Mouse (Mus musculus) lung, embryonic 16.5 days (tissue): ENCODE results near the gene Myl10. TPM values are rescaled to one million over a fixed set of nuclear protein-coding genes. Genes with fewer than 3 reads are reported as not detected.
"Not testable (repeated sequence)": the region's sequence is repeated elsewhere in the genome, so short reads cannot be mapped to it uniquely, and the experiment has no call there.

Source experiments
- ATAC-seq: fragments of 200-750 bp; cut with Nextera tagmentation; 2 replicates; pipeline ENCODE4 v1.8.0; 2017; ENCODE audit warnings: low read depth, mild to moderate bottlenecking, moderate library complexity
- H3K27ac ChIP-seq: fragments of 300-500 bp; sonication (generic); 2 replicates; pipeline ENCODE4 v1.5.1; 2014; ENCODE audit warnings: mild to moderate bottlenecking, control low read depth, low read length
- H3K27me3 ChIP-seq: fragments of 300-500 bp; sonication (generic); 2 replicates; pipeline ENCODE4 v1.6.1; 2014; ENCODE audit warnings: low read depth, low read length, mixed read lengths; ENCODE audit not compliant: control insufficient read depth, insufficient read depth
- H3K36me3 ChIP-seq: fragments of 300-500 bp; sonication (generic); 2 replicates; pipeline ENCODE4 v1.6.1; 2014; ENCODE audit warnings: low read length; ENCODE audit not compliant: control insufficient read depth, insufficient read depth
- H3K4me1 ChIP-seq: fragments of 300-500 bp; sonication (generic); replicated peaks from 2 replicates; pipeline ENCODE4 v1.6.1; 2014; ENCODE audit warnings: low read length, mixed read lengths; ENCODE audit not compliant: control insufficient read depth, insufficient read depth
- H3K4me2 ChIP-seq: fragments of 300-500 bp; sonication (generic); 2 replicates; pipeline ENCODE4 v1.6.1; 2014; ENCODE audit warnings: low read depth, low read length, control low read depth
- H3K4me3 ChIP-seq: fragments of 300-500 bp; sonication (generic); 2 replicates; pipeline ENCODE4 v1.5.1; 2014; ENCODE audit warnings: mild to moderate bottlenecking, low read length, control low read depth
- H3K9ac ChIP-seq: fragments of 300-500 bp; sonication (generic); 2 replicates; pipeline ENCODE4 v1.6.1; 2014; ENCODE audit warnings: low read length, control low read depth
- H3K9me3 ChIP-seq: fragments of 300-500 bp; sonication (generic); 2 replicates; pipeline ENCODE4 v1.6.1; 2016; ENCODE audit warnings: low read length; ENCODE audit not compliant: control insufficient read depth
- WGBS: fragments of 180-500 bp; shearing (Covaris S2); extraction: QIAGEN DNeasy Blood & Tissue Kit; methylation state at CpG from one replicate; pipeline ENCODE4 v1.1.7; 2014; 5-methylcytosine and 5-hydroxymethylcytosine counted together
- polyA plus RNA-seq: library from polyadenylated mRNA; unstranded; fragments of >200 nt; fragmentation: Nextera tagmentation; extraction: Ambion mirVana; gene quantifications from 2 replicates; pipeline ENCODE4 v1.2.1, GENCODE M21; 2015

Myl10 gene
- polyA plus RNA-seq: 1.4 TPM in 1 of 2 replicates, not detected in the other

DNA sequence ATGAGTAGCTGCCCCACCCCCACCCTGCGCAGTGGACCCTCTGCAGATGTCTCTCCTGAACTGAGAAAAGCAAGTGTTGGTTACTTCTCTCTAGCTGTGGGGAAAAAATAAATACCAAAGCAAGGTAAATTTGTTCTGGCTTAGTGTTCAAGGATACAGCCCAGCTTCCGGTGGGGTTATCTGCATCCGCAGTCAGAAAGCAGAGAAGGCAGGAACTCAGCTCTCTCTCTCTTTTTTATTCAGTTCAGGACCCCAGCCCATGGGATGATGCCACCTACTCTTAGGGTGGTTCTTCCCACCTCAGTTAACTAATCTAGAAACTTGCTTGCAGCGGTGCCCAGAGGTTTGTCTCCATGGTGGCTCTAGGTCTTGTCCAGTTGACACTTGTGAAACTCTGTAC, at the start of gene Myl10:
TSS of gene Myl10 (plus strand) at position 363 of the 400 bp plus-strand sequence.
- no peak for ATAC-seq
- Histone ChIP-seq H3K4me1 (no peaks in the 10 kb centered on the region), H3K9me3 (no peaks in the 10 kb centered on the region), H3K4me2 (no peak within 1 kb of the TSS), H3K27ac (no peak within 1 kb of the TSS), H3K36me3 (no peaks in the 10 kb centered on the region), H3K9ac (no peak within 1 kb of the TSS), H3K4me3 (no peak within 1 kb of the TSS), H3K27me3 (no peaks in the 10 kb centered on the region)
- WGBS: 71% methylated on average over 4 of the region's 4 CpGs

DNA sequence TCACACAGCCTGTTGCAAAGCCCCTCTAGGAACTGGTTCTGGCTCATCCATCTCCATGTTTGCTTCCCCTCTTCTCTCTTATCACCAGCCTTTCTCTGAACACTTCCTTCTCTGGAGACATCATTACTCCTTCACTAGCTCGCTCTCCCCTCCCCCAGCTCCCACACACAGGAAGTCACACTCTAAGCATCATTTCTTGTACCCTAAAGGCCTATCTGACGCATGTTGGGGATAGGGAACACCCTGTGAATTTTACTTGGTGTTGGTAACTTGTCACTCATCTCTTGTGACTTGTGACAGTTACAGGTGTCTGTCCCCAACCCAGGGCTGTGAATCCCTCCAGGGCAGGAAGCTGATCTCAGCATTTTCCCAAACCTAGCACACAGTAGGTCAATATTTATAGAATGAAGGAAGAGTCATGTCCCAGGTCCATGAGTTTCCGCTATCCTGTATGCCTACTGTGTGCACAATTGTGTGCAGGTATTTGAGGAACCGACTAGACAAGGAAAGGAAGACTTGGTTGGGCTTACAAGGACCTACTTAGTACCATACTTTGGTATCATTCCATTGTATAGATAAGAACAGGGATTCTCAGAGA, 46.1 kb upstream of the Myl10 start:
- no peak overlapping the region for H3K9ac ChIP-seq
- no peaks in the 10 kb centered on the region for H3K9me3 ChIP-seq
- H3K27me3 ChIP-seq: no peaks in the 10 kb centered on the region
- ATAC-seq: no peak
- H3K36me3 ChIP-seq: no peaks in the 10 kb centered on the region
- H3K4me2 ChIP-seq: no peak overlapping the region
- H3K27ac ChIP-seq: no peak overlapping the region
- no peak overlapping the region for H3K4me3 ChIP-seq
- no peaks in the 10 kb centered on the region for H3K4me1 ChIP-seq
- 73% methylated on average over 4 of the region's 4 CpGs for WGBS

DNA sequence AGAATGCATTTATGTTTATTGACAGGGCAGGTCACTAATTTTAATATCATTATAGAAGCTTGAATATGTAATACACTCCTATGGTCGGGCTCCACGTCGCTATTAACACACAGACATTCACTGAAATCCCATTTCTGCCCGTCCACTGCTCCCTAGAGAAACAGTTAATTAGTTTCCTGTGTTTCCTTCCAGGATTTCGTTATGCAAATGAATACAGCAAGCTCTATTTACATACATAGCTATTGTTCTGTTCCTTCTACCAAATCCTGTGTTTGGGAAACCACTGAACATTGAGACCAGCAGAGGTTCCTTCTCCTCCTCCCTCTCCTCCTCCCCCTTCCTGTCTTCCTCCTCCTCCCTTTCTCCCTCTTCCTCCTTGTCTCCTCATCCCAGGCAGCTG, 43.9 kb upstream of the Myl10 start:
- no peak overlapping the region for H3K4me2 ChIP-seq
- H3K9ac ChIP-seq: no peak overlapping the region
- no peaks in the 10 kb centered on the region for H3K4me1 ChIP-seq
- no peaks in the 10 kb centered on the region for H3K36me3 ChIP-seq
- H3K27ac ChIP-seq: no peak overlapping the region
- ATAC-seq: no peak
- H3K4me3 ChIP-seq: no peak overlapping the region
- no peaks in the 10 kb centered on the region for H3K27me3 ChIP-seq
- H3K9me3 ChIP-seq: no peaks in the 10 kb centered on the region
- 61% methylated on average over 5 of the region's 5 CpGs for WGBS

DNA sequence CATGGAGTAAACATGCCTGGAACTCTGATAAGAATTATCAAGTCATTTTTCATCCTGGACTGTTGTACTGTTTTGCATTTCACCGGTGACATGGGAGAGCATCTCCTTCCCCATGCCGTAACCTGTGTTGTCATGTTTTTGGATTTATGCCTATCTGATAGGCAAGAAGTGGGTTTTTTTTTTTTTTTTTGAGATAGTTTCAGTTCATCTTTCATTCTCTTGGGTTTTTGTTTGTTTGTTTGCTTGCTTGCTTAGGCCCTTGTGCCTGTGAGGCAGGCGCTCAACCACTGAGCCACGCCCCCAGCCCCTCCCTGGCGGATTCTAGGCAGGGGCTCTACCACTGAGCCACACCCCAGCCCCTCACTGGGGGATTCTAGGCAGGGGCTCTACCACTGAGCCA, 43.3 kb upstream of the Myl10 start:
- no peaks in the 10 kb centered on the region for H3K9me3 ChIP-seq
- 90% methylated on average over 5 of the region's 5 CpGs for WGBS
- no peaks in the 10 kb centered on the region for H3K4me1 ChIP-seq
- no peak for ATAC-seq
- H3K4me2 ChIP-seq: no peak overlapping the region
- H3K9ac ChIP-seq: no peak overlapping the region
- H3K4me3 ChIP-seq: no peak overlapping the region
- no peak overlapping the region for H3K27ac ChIP-seq
- H3K27me3 ChIP-seq: no peaks in the 10 kb centered on the region
- H3K36me3 ChIP-seq: no peaks in the 10 kb centered on the region

DNA sequence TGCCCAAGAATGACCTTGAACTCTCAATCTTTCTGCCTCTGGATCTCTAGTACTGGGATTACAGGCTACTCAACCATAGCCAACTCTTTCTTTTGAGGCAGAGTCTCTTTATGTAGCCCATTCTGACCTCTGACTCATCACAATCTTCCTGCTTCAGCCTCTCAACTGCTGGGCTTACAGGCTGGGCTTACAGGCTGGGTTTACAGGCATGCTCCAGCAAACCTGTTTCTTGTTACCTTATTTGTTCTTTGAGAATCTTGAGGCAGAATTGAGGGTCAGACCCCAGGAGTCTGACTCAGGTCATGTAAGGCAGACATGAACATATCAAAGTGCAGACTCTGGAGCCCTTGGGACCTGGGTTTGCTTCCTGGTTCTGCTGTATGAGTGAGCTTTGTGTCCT, 38.5 kb upstream of the Myl10 start:
- ATAC-seq: no peak

DNA sequence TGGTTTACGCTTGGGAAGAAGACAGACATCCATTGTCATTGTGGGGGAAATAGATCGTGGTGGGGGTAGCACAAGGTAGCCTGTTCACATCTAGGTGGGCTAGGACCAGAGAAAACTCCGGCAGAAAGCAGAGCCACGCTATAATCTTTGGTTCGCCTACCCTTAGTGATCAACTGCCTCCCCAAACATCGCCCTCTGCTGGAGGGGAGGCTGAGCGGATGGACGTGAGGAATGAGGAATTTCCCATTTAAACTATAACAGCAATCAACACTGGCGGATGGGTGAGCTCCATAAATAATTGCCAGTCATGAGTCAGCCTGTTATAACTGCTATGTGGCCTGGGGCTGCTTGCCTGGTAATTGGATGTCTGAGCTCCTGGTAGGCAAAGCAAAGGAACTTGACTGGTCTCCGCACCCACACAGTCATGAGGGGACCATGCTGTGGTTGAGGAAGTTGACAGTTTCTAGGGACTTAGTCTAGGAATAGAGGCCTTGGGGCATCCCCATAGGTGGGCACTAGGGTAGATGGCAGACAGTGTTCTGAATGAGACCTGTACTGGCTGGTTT, 36.0 kb upstream of the Myl10 start:
- no peak overlapping the region for H3K9ac ChIP-seq
- 80% methylated on average over 10 of the region's 10 CpGs for WGBS

More for the DNA sequence above, 38.5 kb upstream of the Myl10 start:
- no peak overlapping the region for H3K4me3 ChIP-seq
- H3K36me3 ChIP-seq: no peaks in the 10 kb centered on the region
- H3K9ac ChIP-seq: no peak overlapping the region
- H3K27me3 ChIP-seq: no peaks in the 10 kb centered on the region
- no peak overlapping the region for H3K27ac ChIP-seq
- H3K4me2 ChIP-seq: no peak overlapping the region
- H3K9me3 ChIP-seq: no peaks in the 10 kb centered on the region
- H3K4me1 ChIP-seq: no peaks in the 10 kb centered on the region

DNA sequence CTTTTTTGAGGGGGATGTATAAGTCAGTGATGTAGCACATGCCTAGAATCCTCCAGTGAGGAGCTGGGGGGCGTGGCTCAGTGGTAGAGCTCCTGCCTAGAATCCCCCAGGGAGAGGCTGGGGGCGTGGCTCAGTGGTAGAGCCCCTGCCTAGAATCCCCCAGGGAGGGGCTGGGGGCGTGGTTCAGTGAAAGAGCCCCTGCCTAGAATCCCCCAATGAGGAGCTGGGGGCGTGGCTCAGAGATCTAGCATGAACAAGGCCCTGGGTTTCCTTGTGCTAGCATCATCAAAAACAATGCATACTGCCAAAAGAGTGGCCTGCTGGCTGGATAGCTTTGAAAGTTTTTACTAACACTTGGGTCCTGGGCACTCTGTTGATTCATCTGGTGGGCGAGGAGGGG, 32.2 kb upstream of the Myl10 start:
- not testable (repeated sequence) for H3K4me1 ChIP-seq, H3K27me3 ChIP-seq, H3K4me2 ChIP-seq, H3K27ac ChIP-seq, H3K9me3 ChIP-seq, H3K36me3 ChIP-seq, H3K9ac ChIP-seq, ATAC-seq, H3K4me3 ChIP-seq
- WGBS: 66% methylated on average over 5 of the region's 5 CpGs

More for the DNA sequence above, 36.0 kb upstream of the Myl10 start:
- no peak overlapping the region for H3K4me2 ChIP-seq
- no peaks in the 10 kb centered on the region for H3K4me1 ChIP-seq
- no peak for ATAC-seq
- H3K27me3 ChIP-seq: no peaks in the 10 kb centered on the region
- no peak overlapping the region for H3K4me3 ChIP-seq
- no peaks in the 10 kb centered on the region for H3K9me3 ChIP-seq
- no peak overlapping the region for H3K27ac ChIP-seq
- no peaks in the 10 kb centered on the region for H3K36me3 ChIP-seq

DNA sequence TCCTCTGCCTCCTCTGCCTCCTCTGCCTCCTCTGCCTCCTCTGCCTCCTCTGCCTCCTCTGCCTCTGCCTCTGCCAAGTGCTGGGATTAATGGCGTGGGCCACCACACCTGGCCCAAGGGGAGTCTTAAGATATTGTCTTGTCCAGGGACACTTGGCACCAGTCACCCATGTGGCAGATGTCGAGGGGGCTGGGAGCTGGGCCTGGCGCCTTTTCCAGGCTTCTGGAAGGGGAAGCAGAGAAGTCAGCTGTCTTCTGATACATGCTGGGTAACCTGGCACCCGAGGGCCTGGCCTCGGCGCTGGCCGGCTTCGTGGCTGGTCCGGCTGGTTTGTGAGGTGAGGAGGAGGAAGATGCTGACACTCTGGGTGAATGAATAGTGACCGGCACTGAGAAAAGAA, 30.7 kb upstream of the Myl10 start:
- Histone ChIP-seq H3K36me3 (no peaks in the 10 kb centered on the region), H3K9me3 (no peaks in the 10 kb centered on the region), H3K4me3 (no peak overlapping the region), H3K27ac (no peak overlapping the region), H3K9ac (no peak overlapping the region), H3K27me3 (no peaks in the 10 kb centered on the region; the same call in 1 of the 2 replicates), H3K4me1 (no peaks in the 10 kb centered on the region), H3K4me2 (no peak overlapping the region)
- 68% methylated on average over 10 of the region's 10 CpGs for WGBS
- ATAC-seq: no peak

DNA sequence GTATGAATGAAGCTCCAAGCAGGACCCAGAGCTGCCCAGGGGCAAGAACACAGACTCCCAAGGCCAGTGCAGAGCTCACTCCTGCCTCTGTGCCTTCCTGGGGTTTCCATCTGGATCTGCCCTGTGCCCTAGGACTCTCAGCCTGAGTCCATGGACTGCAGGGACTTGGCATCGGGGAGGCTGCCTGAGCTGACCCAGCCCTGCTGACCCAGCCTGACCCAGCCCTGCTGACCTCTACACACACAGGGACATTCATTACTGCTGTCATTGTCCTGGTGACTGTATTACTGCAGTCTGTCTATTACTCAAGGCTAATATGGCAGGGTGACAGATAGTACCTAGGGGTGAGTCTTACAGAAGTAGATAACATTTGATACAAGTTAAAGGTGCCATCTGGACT, 30.1 kb upstream of the Myl10 start:
- no peaks in the 10 kb centered on the region for H3K9me3 ChIP-seq
- no peak overlapping the region for H3K9ac ChIP-seq
- no peak overlapping the region for H3K4me3 ChIP-seq

More for the DNA sequence above, 30.1 kb upstream of the Myl10 start:
- no peak overlapping the region for H3K27ac ChIP-seq
- no peak overlapping the region for H3K4me2 ChIP-seq
- ATAC-seq: no peak
- no peaks in the 10 kb centered on the region for H3K4me1 ChIP-seq
- WGBS: 12% methylated on average over 1 of the region's 1 CpGs
- no peaks in the 10 kb centered on the region for H3K36me3 ChIP-seq
- H3K27me3 ChIP-seq: no peaks in the 10 kb centered on the region; the same call in 1 of the 2 replicates
